ENCODE assay signal across 8 mouse cellular contexts in genomic region chr4:45010806-45011415, GRCm38 (mm10). TPM values are rescaled to one million over a fixed set of nuclear protein-coding genes. Genes with fewer than 3 reads are reported as not detected.
DNase-seq lines count a peak whose midpoint lies in the region; ATAC-seq lines count a peak whose summit lies in the region.

No protein-coding gene starts in this region.

- H3K4me3 ChIP-seq in heart, embryonic 11.5 days (ENCODE audit: low read depth, low read length): peak overlapping the region; percentile 71
- H3K4me3 ChIP-seq in hindbrain, embryonic 12.5 days: peak overlapping the region; percentile 77
- H3K4me3 ChIP-seq in liver, embryonic 11.5 days (ENCODE audit: low read depth, low read length): peak overlapping the region; percentile 84

- 19% methylated on average over 11 of the region's 11 CpGs for WGBS in heart, embryonic 11.5 days (ENCODE audit: insufficient replicate concordance)
- 15% methylated on average over 11 of the region's 11 CpGs for WGBS in hindbrain, embryonic 12.5 days
- 18% methylated on average over 11 of the region's 11 CpGs for WGBS in liver, embryonic 11.5 days

- peak overlapping the region; percentile 91 for H3K9ac ChIP-seq in heart, embryonic 11.5 days (ENCODE audit: low read depth, low read length)
- H3K9ac ChIP-seq in hindbrain, embryonic 12.5 days: peak overlapping the region; percentile 90
- H3K9ac ChIP-seq in liver, embryonic 11.5 days (ENCODE audit: low read depth, low read length): peak overlapping the region; percentile 95

- H3K27ac ChIP-seq in heart, embryonic 11.5 days (ENCODE audit: low read depth, low read length): peak overlapping the region; percentile 96; the same call in 1 of the 2 replicates
- H3K27ac ChIP-seq in hindbrain, embryonic 12.5 days: peak overlapping the region; percentile 97
- peak overlapping the region; percentile 94 for H3K27ac ChIP-seq in liver, embryonic 11.5 days (ENCODE audit: low read depth, low read length)

- peaks cover 14% of the 10 kb centered on the region; the same call in 1 of the 2 replicates for H3K4me1 ChIP-seq in heart, embryonic 11.5 days (ENCODE audit: control insufficient read depth, insufficient read depth, low read length)
- H3K4me1 ChIP-seq in hindbrain, embryonic 12.5 days: peaks cover 21% of the 10 kb centered on the region
- H3K4me1 ChIP-seq in liver, embryonic 11.5 days (replicated peaks; ENCODE audit: control insufficient read depth, insufficient read depth, low read length): peaks cover 16% of the 10 kb centered on the region; the same call in 1 of the 2 replicates

- no peaks in the 10 kb centered on the region for H3K9me3 ChIP-seq in heart, embryonic 11.5 days (replicated peaks; ENCODE audit: control insufficient read depth, low read length)
- H3K9me3 ChIP-seq in hindbrain, embryonic 12.5 days (replicated peaks): no peaks in the 10 kb centered on the region
- no peaks in the 10 kb centered on the region for H3K9me3 ChIP-seq in liver, embryonic 11.5 days (ENCODE audit: control insufficient read depth, low read length)

- no peaks in the 10 kb centered on the region for H3K27me3 ChIP-seq in heart, embryonic 11.5 days (ENCODE audit: control insufficient read depth, insufficient read depth, low read length)
- H3K27me3 ChIP-seq in hindbrain, embryonic 12.5 days: no peaks in the 10 kb centered on the region
- no peaks in the 10 kb centered on the region for H3K27me3 ChIP-seq in liver, embryonic 11.5 days (replicated peaks; ENCODE audit: control insufficient read depth, insufficient read depth, low read length)
- no peaks in the 10 kb centered on the region for H3K27me3 ChIP-seq in splenic B cell, adult 2 months (ENCODE audit: control insufficient read depth, insufficient read depth, low read length, poor library complexity, severe bottlenecking)

- DNase-seq in heart, postnatal 4 days: no peak
- DNase-seq in cerebellum, adult 18-20 months: peak; percentile 26 to 37
- no peak for DNase-seq in liver, embryonic 11.5 days (ENCODE audit: low spot score)
- DNase-seq in splenic B cell, adult 2 months (ENCODE audit: low read depth, low spot score): peak; percentile 10
- no peak for DNase-seq in natural killer cell, adult 2 months (ENCODE audit: low spot score in 2 of 2)
- DNase-seq in thymus, postnatal 4 days: no peak

- no peak for ATAC-seq in heart, embryonic 11.5 days (replicated peaks; ENCODE audit: insufficient number of reproducible peaks, low FRiP score, low TSS enrichment)
- ATAC-seq in hindbrain, embryonic 12.5 days (ENCODE audit: low FRiP score): no peak
- no peak for ATAC-seq in liver, embryonic 11.5 days (replicated peaks; ENCODE audit: low FRiP score)

- no peaks in the 10 kb centered on the region for H3K36me3 ChIP-seq in heart, embryonic 11.5 days (ENCODE audit: control insufficient read depth, insufficient read depth, low read length)
- H3K36me3 ChIP-seq in hindbrain, embryonic 12.5 days: no peaks in the 10 kb centered on the region
- H3K36me3 ChIP-seq in liver, embryonic 11.5 days (ENCODE audit: control insufficient read depth, insufficient read depth, low read length): no peaks in the 10 kb centered on the region
- no peaks in the 10 kb centered on the region for H3K36me3 ChIP-seq in splenic B cell, adult 2 months (ENCODE audit: control insufficient read depth, insufficient read depth, low read length, poor library complexity, severe bottlenecking)

- H3K4me2 ChIP-seq in heart, embryonic 11.5 days: peak overlapping the region; percentile 83
- H3K4me2 ChIP-seq in hindbrain, embryonic 12.5 days (replicated peaks): peak overlapping the region; percentile 76
- H3K4me2 ChIP-seq in liver, embryonic 11.5 days: peak overlapping the region; percentile 94

RNA-seq across cellular contexts. Expression of gene Zbtb5, which starts 1.3 kb away (rescaled TPM):
- polyA plus RNA-seq in heart, embryonic 11.5 days (2014; fragmentation: Nextera tagmentation; extraction: Ambion mirVana): 16.3 and 17.3 TPM in 2 replicates
- total RNA-seq in heart, postnatal 4 days (2021): 10 to 100 TPM; 10.5 to 11.9 TPM
- polyA plus RNA-seq in hindbrain, embryonic 12.5 days (2016; fragmentation: Nextera tagmentation; extraction: Ambion mirVana): 51.0 and 53.1 TPM in 2 replicates
- polyA plus RNA-seq in liver, embryonic 11.5 days (2014; fragmentation: Nextera tagmentation; extraction: Ambion mirVana): 12.7 and 14.7 TPM in 2 replicates

RNA-seq across cellular contexts. Expression of gene Polr1e, which starts 7.5 kb away (rescaled TPM):
- polyA plus RNA-seq in heart, embryonic 11.5 days (2014; fragmentation: Nextera tagmentation; extraction: Ambion mirVana): 43.1 and 43.6 TPM in 2 replicates
- 10 to 100 TPM; 41.6 to 45.0 TPM for total RNA-seq in heart, postnatal 4 days (2021)
- polyA plus RNA-seq in hindbrain, embryonic 12.5 days (2016; fragmentation: Nextera tagmentation; extraction: Ambion mirVana): 38.6 and 46.9 TPM in 2 replicates
- polyA plus RNA-seq in liver, embryonic 11.5 days (2014; fragmentation: Nextera tagmentation; extraction: Ambion mirVana): 58.6 and 58.8 TPM in 2 replicates

RNA-seq across cellular contexts. Expression of gene Grhpr, which starts 29.7 kb away (rescaled TPM):
- polyA plus RNA-seq in heart, embryonic 11.5 days (2014; fragmentation: Nextera tagmentation; extraction: Ambion mirVana): 84.3 and 87.9 TPM in 2 replicates
- 10 to 100 TPM; 46.6 to 47.0 TPM for total RNA-seq in heart, postnatal 4 days (2021)
- 38.1 and 43.2 TPM in 2 replicates for polyA plus RNA-seq in hindbrain, embryonic 12.5 days (2016; fragmentation: Nextera tagmentation; extraction: Ambion mirVana)
- polyA plus RNA-seq in liver, embryonic 11.5 days (2014; fragmentation: Nextera tagmentation; extraction: Ambion mirVana): 128 and 139 TPM in 2 replicates

Comparison
In these comparisons a context has a peak if more than half of its experiments do, and no peak if none do; other contexts are left out.
1. DNase-seq: peak in cerebellum, adult 18-20 months (2 of 2) and splenic B cell, adult 2 months (single experiment); none in heart, postnatal 4 days (single experiment), liver, embryonic 11.5 days (single experiment), natural killer cell, adult 2 months (0 of 2) and thymus, postnatal 4 days (single experiment).
2. Peak in every context shown above with its lines, with median percentiles within 50 percentile points of each other: H3K27ac ChIP-seq, H3K4me2 ChIP-seq, H3K4me3 ChIP-seq and H3K9ac ChIP-seq.